Mouse (Mus musculus): Measurements from ENCODE around the gene Fkbp10.

GRCm38 (mm10) chr11:100393733-100394132, 21.8 kb upstream of the Fkbp10 start:
- TF ChIP-seq POLR2A (IDR thresholded peaks at IDR 0.05; ENCODE audit: low read depth, low read length) (no peak), CTCF (IDR thresholded peaks at IDR 0.05; ENCODE audit: borderline replicate concordance, insufficient read depth, low read length) (no peak)

All from embryonic fibroblast, embryonic 13.5 days (primary cell).